In genomic region chr2:93503353-93503752, GRCm38 (mm10) we compare ENCODE assay signal across 33 mouse cellular contexts. TPM values are rescaled to one million over a fixed set of nuclear protein-coding genes. Genes with fewer than 3 reads are reported as not detected.
"Had no signal": no experiment of that assay in that cellular context is flagged by ENCODE, and none has a peak within 500 bp of the region (broad histone marks: within the 10 kb centered on the region; RNA-seq: fewer than 3 reads in every experiment).

No protein-coding gene starts in this region.

- ATAC-seq: forebrain, postnatal 0 days; hindbrain, postnatal 0 days; intestine, embryonic 16.5 days had no signal

- H3K9me3 ChIP-seq: heart, embryonic 13.5 days; heart, embryonic 15.5 days; hindbrain, embryonic 13.5 days; hindbrain, embryonic 15.5 days; kidney, embryonic 15.5 days; limb, embryonic 10.5 days; limb, embryonic 12.5 days had no signal

- DNase-seq: forebrain, postnatal 0 days; gastrocnemius, postnatal 14 days; gastrocnemius, postnatal 36 days; heart, adult 11 months; heart, adult 2 months; heart, postnatal 14 days; heart, postnatal 36 days; kidney, adult 11 months; kidney, adult 2 months; kidney, adult 9 months; kidney, postnatal 14 days; kidney, postnatal 36 days; layer of hippocampus, adult 9-11 months; layer of hippocampus, postnatal 36 days; liver had no signal

- H3K4me3 ChIP-seq: heart, adult 2 months; heart, embryonic 13.5 days; heart, embryonic 15.5 days; hindbrain, embryonic 13.5 days; hindbrain, embryonic 15.5 days; kidney, embryonic 15.5 days; left cerebral cortex, adult 2 months; limb, embryonic 10.5 days; limb, embryonic 12.5 days had no signal

- H3K27me3 ChIP-seq: hindbrain, embryonic 13.5 days; hindbrain, embryonic 15.5 days; kidney, embryonic 15.5 days; limb, embryonic 12.5 days had no signal

- H3K27ac ChIP-seq: heart, adult 2 months; heart, embryonic 13.5 days; heart, embryonic 15.5 days; hindbrain, embryonic 13.5 days; hindbrain, embryonic 15.5 days; hindbrain, postnatal 0 days; kidney, embryonic 15.5 days; kidney, postnatal 0 days; left cerebral cortex, adult 2 months; limb, embryonic 10.5 days; limb, embryonic 12.5 days had no signal

- H3K9ac ChIP-seq: forebrain, postnatal 0 days; heart, embryonic 13.5 days; heart, embryonic 15.5 days; hindbrain, embryonic 13.5 days; hindbrain, embryonic 15.5 days; kidney, embryonic 15.5 days; limb, embryonic 12.5 days had no signal

- H3K4me1 ChIP-seq: heart, embryonic 15.5 days; hindbrain, embryonic 13.5 days; hindbrain, embryonic 15.5 days; kidney, embryonic 15.5 days had no signal

- H3K36me3 ChIP-seq: heart, embryonic 13.5 days; heart, embryonic 15.5 days; hindbrain, embryonic 13.5 days; hindbrain, embryonic 15.5 days; kidney, embryonic 15.5 days; limb, embryonic 10.5 days; limb, embryonic 12.5 days had no signal

- H3K4me2 ChIP-seq: heart, embryonic 11.5 days; heart, embryonic 13.5 days; heart, embryonic 15.5 days; hindbrain, embryonic 13.5 days; hindbrain, embryonic 15.5 days; kidney, embryonic 15.5 days; limb, embryonic 12.5 days had no signal

RNA-seq across cellular contexts. Expression of gene Gm10803, which starts 57.0 kb away (rescaled TPM):
- polyA plus RNA-seq: forebrain, postnatal 0 days; frontal cortex, adult 2 months; gonadal fat pad, adult 2 months; heart, adult 2 months; heart, embryonic 11.5 days; heart, embryonic 13.5 days; heart, embryonic 15.5 days; heart, postnatal 0 days; hindbrain, embryonic 11.5 days; hindbrain, embryonic 13.5 days; hindbrain, embryonic 15.5 days; hindbrain, postnatal 0 days; intestine, embryonic 14.5 days; intestine, embryonic 16.5 days; kidney, adult 2 months; kidney, embryonic 15.5 days; kidney, postnatal 0 days; large intestine, adult 2 months; limb, embryonic 10.5 days; limb, embryonic 12.5 days had no signal
